Mouse (Mus musculus) lung, adult 2 months (tissue): ENCODE results near the gene Homer1.

ENCODE experiments used
- CTCF ChIP-seq: fragments of 200-500 bp; IDR thresholded peaks from 2 replicates; pipeline ENCODE4 v1.5.1; 2011; ENCODE audit warnings: mild to moderate bottlenecking, low read length, control low read depth; ENCODE audit not compliant: insufficient read depth
- POLR2A ChIP-seq: fragments of 200-500 bp; IDR thresholded peaks from 2 replicates; pipeline ENCODE4 v1.6.1; 2011; ENCODE audit warnings: low read depth, mild to moderate bottlenecking, control low read depth, low read length, borderline replicate concordance; ENCODE audit errors: extremely low read depth

DNA sequence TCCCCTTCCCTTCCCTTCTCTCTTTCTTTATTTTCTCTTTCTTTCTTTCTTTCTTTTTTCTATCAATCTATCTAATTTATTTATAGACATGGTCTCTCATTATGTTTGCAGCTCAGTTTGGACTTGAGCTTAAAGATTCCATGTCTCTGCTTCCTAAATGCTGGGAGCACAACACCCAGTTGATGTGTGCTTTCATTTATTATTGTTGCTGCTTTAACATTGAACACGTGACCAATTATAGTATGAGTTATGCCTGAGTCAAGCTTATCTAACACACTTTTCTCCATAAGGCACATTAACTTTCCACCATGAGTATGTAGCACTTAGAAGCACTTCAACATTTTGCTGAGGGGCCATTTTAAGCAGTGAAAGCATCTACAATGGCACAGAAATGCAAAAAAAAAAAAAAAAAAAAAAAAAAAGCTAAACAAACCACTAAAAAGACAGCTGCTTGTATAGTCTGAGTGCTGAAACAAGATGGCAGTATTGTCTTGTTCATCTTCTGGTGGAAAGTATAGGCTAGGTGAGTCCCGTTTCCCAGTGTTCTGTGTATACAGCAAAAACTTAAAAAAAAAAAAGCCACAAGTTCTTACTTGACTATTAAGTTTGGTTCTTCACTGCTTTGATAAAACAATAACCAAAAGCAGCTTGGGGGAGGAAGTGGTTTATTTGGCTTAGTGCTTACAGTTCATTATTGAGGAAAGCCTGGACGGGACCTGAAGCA lies 41.3 kb downstream of the Homer1 start:
- TF ChIP-seq CTCF (0 out of 2 replicates have a peak, but pooled peaks have one; percentile 1), POLR2A (no peak)
